Mouse (Mus musculus): ENCODE measurements around the gene Grk3.

Gene Grk3

DNA sequence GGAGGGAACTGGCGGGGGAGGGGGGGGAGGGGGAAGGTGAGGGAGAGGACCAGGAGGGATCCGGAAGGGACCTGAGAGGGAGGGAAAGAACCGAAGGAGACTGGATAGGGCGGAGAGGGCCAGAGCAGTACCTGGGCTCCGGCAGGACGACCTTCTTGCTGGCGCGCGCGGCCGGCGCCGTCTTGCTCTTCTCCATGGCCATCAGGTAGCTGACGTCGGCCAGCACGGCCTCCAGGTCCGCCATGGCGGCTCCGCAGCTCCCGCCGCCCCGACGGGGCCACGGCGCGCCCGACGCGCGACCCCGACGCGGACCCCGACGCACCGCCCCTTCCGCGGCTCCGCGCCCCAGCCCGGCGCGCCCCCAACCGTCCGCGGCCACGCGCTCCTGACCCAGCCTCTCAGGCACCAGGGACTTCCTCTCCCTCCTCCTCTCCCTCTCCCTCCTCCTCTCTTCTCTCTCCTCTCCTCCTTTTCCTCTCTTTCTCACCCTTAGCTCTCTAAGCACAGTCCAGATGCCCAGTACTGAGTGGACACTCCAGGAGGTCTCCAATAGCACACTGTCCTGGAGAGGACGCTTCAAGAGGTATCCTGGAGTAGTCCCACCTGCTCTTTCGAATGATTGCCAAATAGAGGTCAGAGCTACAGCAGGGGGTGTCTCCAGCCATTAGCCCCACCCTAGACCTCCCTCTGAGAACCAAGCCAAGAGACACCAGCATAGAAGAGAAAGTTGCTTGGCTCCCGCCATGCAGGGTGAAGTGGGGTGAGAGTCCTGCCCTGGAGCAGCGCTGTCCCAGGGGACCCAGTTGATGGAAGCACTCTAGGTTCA lies at the start of gene Grk3:
TSS of gene Grk3 (minus strand) at position 556 of the 826 bp plus-strand sequence.
- in situ Hi-C loops (cut with MboI, MseI) = no loop called here

DNA sequence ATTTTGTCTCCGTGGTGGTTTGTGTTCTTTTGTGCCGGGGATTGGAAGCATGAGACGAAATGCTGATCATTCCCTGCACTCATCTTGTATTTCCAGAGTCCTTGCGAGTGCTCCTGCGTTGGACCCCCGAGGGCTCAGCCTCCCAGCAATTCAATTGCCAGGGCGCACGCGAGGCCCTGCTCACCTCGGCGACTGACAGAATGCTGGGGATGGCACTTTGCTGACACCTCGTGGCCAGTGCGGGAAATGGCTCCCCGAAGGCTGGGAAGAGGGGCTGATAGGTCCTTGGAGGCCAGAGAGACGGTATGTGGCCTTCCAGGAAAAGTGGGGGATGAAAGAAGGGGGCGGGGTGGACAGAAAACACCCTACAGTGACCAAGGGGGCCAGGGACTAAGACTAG lies 38.7 kb upstream of the Grk3 start:
- in situ Hi-C loops (cut with MboI, MseI) = loop anchor here (10.0 kb wide), 1 partner anchor 870 kb away; no protein-coding TSS in a partner anchor

DNA sequence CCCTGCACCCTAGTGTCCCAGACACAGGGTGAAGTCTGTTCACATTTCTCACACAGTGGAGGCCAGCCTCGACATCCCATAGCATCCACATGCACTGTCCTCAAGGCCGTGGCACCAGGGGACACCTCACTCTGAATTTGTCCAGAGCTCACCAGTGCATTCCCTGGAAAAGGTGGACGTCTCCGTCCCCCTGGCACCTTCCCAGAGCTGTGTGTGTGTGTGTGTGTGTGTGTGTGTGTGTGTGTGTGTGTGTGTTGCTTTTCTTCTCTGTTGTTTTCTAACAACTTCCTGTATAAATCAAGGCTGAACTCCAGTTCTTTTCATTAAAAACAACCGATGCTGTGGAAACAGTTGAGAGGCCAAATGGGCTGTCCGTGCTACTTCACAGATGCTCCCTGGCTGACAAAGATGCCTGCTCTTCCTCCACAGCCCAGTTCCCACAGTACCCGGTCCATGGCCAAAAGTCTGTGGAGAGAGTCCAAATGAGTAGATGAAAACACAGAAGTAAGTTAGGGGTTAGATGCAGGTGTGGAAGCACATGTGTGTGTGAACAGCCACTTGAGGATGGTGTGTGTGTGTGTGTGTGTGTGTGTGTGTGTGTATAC lies 35.1 kb upstream of the Grk3 start:
- in situ Hi-C loops (cut with MboI, MseI) = loop anchor here (10.0 kb wide), 1 partner anchor 866 kb away; no protein-coding TSS in a partner anchor

DNA sequence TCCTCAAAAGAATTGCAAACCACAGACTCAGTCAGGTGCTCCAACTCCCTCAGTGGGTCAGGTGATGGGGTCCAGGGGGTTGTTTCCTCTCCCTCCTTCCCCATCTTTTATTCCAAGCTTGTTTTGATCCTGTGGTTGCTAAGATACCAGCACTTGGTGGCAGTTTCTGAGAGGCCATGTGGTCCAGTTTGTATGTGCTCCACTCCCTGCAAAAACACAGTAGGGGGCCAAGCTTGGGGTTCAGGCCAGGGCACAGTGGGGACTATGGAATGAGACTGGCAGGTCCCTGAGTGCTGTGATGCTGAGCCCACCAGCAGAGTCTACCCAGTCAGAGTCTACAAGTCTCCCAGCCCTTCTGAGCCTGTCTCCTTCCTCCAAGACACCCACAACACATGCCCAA lies 34.3 kb upstream of the Grk3 start:
- in situ Hi-C loops (cut with MboI, MseI) = loop anchor here (10.0 kb wide), 1 partner anchor 865 kb away; no protein-coding TSS in a partner anchor

DNA sequence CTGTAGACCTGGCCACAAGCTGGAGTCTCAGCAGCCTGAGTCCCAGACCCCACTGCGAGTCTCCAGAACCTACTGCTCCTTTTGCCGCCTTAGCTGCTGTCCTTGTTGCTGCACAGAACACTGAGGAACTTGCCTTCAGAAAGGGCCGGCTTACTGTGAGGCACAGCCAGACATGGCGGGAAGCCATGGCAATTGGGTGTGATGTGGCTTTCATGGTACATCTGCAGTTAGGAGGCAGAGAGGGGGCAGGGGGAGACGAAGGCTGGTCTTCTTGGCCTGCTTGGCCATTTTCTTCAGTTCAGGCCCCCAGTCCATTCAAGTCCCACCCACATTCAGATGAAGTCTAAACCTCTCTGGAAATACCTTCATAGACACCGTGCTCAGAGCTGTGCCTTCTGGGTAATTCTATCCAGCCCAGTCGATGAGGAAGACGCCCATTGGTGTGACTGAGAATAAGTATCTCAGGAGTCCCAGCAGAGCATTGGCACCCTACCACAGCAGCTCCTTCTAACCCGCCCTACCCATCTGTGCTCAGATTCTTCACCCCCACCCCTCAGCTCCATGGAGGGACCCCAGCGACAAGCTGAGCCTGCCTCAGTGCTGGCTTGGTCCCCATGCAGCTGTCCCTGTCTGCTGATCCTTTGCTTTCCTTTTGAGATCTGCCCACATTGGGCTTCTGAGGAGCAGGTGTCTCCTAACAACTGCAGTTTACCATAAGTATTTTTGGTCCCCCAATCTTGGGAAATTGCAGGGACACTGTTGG lies 30.1 kb upstream of the Grk3 start:
- in situ Hi-C loops (cut with MboI, MseI) = no loop called here

DNA sequence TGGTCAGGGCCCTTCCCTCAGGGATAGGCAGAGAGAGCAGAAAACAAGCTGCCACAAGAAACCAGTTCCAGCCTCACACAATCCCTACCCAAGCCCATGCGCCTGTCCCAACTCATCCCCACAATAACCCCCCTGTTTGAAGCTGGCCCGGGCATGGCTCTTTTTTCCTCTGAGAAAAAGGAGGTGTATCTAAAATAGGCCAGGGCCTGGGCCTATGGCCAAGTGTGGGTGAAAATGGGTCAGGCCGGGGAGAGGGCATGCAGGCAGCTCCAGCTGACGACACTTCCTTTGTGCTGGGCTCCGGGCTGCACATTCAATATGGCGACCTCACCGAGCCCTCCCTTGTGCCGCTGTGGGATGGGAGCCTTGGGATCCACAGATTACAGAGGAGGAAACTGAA lies 27.9 kb upstream of the Grk3 start:
- in situ Hi-C loops (cut with MboI, MseI) = no loop called here

DNA sequence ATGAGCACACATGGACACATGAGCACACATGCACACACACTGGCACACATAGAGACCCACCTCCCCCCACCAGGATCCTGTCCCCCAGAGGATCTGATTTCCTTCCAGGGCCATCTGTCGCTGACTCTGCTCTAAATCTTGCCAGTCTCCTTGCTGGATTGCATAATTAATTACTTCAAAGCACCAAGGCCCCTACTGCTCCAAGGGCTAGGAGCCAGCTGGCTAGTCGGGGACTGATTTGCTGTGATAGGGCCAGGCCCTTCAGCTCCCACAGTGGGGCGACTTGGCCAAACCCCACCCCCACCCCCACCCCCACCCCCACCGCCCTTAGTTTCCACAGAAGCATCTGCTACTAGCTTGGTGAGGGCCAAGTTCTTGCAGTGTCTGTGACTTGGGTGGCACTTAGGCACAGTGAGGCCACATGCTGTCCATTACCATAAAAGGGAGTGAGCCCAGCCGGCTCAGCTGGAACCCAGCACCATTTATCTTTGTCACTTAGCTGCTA lies 26.0 kb upstream of the Grk3 start:
- in situ Hi-C loops (cut with MboI, MseI) = no loop called here

DNA sequence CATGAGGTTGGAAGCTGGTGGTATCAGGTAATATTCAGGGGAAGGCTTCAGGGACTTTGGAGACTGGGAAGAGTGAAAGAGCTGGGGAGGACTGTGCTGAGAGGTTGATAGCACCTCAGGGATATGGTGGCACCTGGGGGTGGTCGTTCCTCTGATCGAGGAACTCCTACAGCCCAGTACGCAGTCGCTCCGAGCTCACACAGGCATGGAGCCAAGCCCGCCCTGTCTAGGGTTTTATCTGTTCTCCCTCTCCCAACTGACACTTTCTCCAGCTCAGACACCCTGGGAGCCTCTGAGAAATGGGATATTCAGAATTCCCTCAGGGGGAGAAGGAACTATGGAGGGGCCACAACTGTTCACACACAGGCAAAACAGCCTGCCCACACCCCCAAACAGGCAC lies 25.2 kb upstream of the Grk3 start:
- in situ Hi-C loops (cut with MboI, MseI) = no loop called here

DNA sequence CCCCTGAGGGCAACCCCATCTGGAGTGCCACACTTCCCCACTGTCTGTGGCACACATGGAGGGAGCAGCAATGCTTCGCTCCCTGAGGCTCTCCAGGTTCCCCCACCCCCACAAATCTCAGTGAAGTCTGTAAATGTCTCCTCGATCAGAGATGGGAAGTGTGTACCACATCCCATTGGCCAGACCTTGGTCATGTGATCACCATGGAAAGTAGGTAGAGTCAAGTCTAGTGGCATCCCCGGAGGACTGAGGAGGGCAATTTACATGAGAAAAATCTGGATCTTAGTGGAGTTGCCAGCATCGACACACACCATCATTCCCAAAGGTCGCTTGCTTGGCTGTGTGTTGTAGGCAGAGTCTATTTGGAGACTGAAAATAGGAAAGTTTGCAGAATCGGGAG lies 23.0 kb upstream of the Grk3 start:
- in situ Hi-C loops (cut with MboI, MseI) = no loop called here

DNA sequence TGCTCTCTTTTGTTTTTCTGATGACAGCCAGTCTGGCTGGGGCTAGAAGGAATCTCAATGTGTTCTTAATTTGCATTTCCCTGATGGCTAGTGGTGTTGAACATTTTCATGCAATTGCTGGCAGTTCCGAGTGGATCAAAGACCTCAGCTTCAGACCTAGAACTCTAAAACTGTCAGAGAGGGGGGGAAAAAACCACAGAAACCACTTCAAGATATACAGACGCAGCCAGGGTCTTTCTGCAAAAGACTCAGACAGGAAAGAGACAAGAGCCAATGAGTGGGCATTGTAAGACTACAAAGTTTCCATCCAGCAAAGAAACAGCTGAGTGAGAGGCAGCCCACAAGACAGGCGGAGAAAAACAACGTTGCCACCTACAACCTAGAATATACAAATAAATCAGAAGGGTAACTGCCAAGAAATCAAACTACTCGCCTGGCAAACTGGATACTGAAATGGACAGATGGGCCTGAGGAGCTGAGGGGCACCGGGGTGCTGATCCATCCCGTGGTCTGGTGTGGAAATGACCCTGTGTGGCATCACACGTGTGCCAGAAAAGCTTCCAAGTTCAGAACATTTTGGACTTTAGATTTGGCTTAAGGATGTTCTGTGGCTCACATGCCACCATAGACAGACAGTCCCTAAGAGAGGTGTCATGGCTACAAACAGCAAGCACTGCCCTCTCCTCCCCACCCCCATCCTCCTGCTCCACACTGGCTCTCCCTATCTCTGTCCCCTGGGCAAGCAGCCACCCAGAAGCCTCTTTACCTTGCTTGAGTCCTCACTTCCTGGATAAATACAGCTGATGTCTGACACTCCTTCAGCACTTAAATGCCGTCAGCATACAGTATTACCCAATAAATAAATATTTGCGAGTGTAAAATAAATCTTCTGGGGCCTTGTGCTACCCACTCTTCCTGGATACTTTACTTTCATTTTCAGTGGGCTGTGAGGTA lies 19.8 kb upstream of the Grk3 start:
- in situ Hi-C loops (cut with MboI, MseI) = no loop called here

DNA sequence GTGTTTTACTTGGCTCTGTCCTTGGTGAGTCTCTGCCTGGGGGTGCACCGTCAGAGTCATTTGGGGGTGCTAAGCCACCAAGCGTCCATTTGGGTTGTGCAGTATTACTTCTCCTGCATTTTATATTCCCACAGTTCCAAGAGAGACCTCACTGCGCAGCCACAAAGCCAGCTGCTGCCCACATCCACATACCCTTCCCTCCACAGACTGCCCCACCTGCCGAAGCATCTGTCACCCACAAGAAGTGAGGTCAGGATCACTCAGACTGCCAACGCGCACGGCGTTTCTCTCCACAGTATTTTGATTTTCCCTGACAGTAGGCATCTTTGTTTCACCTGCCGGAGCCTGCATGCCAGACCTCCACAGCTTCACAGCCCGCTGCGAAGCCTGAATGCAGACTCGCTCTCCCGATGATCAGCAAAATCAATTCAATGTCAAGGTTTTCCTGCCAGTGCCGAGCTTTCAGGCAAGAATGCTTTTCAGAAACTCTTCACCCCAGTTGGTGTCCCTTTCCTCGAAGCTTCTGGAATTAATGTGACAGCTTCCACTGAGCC lies 15.7 kb upstream of the Grk3 start:
- in situ Hi-C loops (cut with MboI, MseI) = no loop called here

DNA sequence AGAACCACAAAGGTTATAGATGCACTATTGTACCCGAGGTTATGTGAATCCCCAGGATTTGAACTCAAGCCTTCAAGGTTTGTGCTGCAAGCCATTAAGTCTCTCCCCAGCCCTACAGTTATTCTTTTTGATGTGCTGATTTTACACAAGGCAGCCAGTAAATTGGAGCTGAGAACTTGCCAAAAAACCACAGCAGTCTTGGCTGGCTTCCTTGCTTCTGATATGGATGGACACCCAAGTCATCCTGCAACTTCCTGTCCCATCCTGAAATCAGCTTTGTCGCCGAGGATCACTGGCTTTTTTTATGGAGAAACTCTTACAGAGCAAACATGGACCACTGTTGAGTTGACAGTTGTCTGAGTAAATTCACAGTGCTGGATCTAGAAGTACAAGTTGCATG lies 14.5 kb upstream of the Grk3 start:
- in situ Hi-C loops (cut with MboI, MseI) = no loop called here

DNA sequence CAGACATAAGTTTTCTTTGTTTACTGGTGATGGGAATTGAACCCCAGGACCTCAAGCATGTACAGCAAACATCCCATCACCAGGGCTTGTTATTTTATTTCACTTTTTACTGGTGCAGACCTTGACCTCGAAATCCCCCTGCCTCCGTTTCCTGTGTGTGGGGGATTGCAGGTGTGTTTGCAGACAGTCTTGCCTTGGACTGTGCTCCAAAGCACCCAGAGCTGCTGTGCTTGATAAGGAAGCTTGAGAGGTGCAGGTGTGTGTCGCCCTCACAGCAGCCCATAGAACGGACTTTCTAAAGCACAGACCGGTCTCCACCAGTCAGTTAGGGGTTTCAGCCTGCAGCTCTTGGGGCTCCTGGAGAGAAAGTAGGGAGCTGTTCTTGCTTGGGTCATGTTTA lies 11.1 kb upstream of the Grk3 start:
- in situ Hi-C loops (cut with MboI, MseI) = no loop called here

DNA sequence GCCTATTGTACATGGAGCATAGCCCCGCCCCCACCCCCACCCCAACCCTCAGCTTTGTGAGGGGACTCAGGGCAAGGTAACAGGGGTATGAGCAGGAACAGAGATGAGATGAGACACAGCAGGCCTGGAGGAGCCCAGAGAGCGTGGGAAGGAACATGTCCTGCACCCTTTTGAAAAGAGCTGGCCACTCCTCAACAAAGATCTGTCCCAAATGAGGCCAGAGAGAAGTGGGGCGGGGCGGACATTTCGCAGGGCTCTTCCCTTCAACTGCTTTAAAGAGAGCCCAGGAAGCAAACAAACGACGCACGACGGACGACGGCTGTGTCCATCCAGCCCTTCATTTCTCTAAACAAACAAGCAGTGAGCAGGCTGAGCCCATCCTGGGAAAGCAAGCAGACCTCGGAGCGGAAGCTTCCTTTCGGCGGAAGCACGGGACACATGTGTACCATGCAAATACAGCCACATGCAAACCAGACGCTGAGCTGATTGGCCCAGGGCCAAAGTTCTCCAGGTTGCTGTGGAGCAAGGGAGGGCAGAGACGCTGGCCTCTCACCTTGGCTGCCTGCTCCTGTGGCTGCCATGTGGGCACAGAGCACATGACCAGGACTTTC lies 8.7 kb upstream of the Grk3 start:
- in situ Hi-C loops (cut with MboI, MseI) = no loop called here

DNA sequence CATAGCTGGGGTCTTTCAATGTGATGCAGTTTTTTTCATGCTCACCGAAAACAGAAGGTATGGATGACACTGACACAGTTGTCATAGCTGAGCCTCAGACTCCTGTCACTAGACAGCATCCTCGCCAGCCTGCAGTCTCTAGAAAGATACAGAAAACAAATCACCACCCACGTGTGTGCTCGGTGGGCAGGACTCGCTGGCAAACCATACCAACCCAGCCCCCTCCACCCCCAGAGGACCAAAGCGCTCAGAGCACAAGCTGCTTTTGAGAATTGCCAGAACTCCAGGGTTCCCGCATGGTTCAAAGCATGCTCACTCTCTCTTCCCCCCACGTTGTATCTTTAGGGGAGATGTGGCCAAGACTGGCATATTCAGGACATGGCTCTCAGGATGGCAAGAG lies 2.6 kb upstream of the Grk3 start:
- in situ Hi-C loops (cut with MboI, MseI) = no loop called here

DNA sequence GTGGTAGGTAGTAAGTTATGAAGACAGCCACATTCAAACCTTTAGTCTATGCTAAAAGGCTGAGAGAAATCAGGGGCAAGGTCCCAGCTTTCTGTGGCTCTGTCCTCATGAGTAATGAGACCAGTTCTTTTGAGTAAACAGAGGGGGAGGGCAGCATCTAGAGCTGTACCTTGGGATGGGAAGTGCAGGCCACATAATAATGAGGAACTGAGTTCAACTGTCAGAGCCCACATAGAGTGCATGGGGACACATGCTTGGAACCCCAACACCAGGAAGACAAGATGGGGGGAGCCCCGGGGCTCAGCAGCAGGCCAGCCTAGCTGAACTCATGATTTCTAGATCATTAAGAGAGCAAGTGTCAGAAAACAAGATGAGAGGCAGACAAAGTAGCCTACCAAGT lies 1.4 kb upstream of the Grk3 start:
- in situ Hi-C loops (cut with MboI, MseI) = no loop called here

DNA sequence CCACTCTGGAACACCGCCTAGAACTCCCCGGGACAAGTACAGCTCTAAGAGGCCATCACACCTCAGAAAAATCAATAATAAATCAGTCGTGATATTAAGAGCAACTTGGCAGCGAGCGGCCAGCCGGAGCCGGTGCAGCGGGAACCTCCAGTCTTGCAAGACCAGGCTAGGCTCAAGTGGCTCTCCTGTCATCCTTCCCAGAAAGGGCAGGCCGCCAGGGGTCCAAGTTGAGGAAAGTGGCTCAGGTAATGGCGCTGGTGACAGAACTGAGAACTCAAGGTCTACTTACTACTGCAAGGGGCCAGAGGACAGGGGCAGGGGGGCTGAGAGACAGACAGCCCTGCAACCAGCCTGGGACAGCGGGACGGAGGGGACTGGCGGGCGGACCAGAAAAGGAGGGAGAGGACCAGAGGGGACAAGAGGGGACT lies 769 bp downstream of the Grk3 start:
- in situ Hi-C loops (cut with MboI, MseI) = no loop called here

DNA sequence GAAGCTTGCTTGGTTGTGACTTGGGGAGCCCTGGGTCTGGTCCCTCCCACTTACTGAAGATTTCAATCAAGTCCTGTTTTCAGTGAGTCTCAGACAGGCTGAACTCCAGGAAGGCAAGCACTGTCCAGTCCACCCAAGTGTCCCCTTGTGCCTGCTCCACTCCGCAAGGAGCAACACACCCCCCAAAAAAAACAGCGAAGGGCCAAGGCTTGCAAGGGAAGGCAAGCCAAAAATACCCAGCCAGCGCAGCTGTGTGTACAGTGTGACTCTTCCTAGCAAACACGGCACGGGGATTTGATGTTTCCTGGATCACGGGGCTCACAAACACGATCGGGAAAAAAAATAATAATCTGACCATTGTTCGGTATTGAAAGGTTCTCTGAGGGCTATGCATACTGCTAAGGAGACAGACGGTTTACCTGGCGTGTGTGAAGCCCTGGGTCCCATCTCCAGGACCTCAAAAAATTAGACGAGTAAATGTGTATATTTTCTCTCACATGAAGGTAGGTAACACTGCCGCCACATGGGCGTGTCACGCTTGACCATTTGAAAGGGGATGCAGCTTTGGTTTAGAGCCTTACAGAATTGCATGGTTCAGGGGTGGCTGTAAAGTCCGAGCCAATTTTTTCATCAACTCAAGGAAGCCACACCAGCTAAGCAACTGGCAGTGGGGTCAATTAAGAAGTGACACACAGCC lies 1.3 kb downstream of the Grk3 start:
- in situ Hi-C loops (cut with MboI, MseI) = no loop called here

DNA sequence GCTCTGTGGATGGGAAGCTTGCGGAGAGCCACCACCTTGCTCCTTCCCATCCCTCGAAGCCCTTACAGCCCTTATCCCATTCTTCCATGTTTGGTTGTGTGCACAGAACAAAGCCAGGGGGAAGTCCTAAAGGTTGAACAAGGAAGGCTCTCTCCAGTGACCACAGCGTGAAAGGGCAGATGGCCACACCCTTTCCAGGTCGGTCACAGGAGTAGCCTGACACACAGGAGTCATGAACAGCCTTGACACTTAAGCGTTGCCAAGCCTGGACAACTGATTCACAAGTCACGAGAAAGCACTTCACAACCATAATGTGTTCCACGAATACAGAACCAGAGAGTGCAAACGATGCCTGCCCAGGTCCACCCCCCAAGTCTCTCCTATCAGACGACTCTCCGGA lies 3.7 kb downstream of the Grk3 start:
- in situ Hi-C loops (cut with MboI, MseI) = no loop called here

Data from T-helper 1 cell (primary cell).